Mouse (Mus musculus) splenic B cell, adult 2 months (primary cell): Measurements from ENCODE around the gene Sae1.

ENCODE experiments used
- DNase-seq: peaks from one replicate; pipeline ENCODE4 v3.0.0-alpha.2; 2011; ENCODE audit warnings: low read depth, low spot score
- H3K27me3 ChIP-seq: 2 replicates; pipeline ENCODE4 v1.6.1; 2012; ENCODE audit warnings: mild to moderate bottlenecking, low read length, moderate library complexity, mixed read lengths; ENCODE audit not compliant: control insufficient read depth, poor library complexity, insufficient read depth, severe bottlenecking
- H3K36me3 ChIP-seq: 2 replicates; pipeline ENCODE4 v1.6.1; 2012; ENCODE audit warnings: mild to moderate bottlenecking, low read length, moderate library complexity, mixed read lengths; ENCODE audit not compliant: control insufficient read depth, poor library complexity, insufficient read depth, severe bottlenecking

The Sae1 gene

DNA sequence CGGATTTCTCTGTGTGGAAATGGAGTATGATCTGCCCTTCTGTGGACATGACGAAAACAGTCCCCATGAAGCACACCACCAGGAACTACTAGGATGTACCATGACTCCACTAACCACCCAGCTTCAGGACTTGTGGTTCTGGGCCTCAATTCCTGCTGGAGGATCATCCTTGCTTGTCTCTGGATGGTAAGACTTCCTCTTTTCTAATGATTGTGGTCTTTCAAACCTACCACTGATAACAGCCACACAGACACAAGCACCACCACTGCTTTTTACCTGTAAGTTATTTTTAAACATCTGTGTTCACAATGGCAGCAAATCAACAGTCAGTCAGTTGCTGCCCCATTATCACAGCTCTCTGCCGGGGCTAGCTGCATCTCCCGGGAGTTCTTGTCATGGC, 42.3 kb downstream of the Sae1 start:
- Histone ChIP-seq H3K36me3 (peaks cover 4% of the 10 kb centered on the region; the same call in 1 of the 2 replicates), H3K27me3 (no peaks in the 10 kb centered on the region)
- DNase-seq, result no peak

DNA sequence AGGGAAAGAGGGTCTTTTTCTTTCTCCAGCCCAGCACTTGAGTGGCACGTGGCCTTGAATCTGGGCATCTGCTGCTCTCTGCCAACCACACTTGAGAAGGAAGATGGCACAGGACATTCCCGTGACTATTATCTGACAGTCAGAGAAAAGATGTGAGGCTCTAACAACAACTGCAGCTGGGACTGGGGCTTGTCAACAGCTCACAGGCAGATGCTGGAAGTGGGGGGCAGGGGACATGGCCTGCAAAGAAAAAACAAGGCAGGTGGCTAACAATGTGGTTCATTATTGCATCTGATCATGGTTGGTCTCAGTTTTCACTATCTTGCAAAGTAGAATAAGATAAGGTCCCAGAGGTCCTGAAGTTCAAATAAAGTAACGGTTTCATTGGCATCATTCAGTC, 43.0 kb downstream of the Sae1 start:
- no peaks in the 10 kb centered on the region for H3K27me3 ChIP-seq
- H3K36me3 ChIP-seq, result peaks cover under 1% of the 10 kb centered on the region; the same call in 1 of the 2 replicates
- DNase-seq, result no peak

- DNase-seq, result peak; percentile 30
Observed at GRCm38 (mm10) chr7:16337733-16338132, 49.9 kb downstream of the Sae1 start.

GRCm38 (mm10) chr7:16329146-16329545, 58.5 kb downstream of the Sae1 start:
- no peak for DNase-seq
- H3K36me3 ChIP-seq, result peaks cover 12% of the 10 kb centered on the region
- no peaks in the 10 kb centered on the region for H3K27me3 ChIP-seq

More at GRCm38 (mm10) chr7:16337733-16338132, 49.9 kb downstream of the Sae1 start:
- Histone ChIP-seq H3K27me3 (no peaks in the 10 kb centered on the region), H3K36me3 (peaks cover 4% of the 10 kb centered on the region; the same call in 1 of the 2 replicates)

GRCm38 (mm10) chr7:16326607-16326971, 61.0 kb downstream of the Sae1 start:
- DNase-seq, result no peak
- no peaks in the 10 kb centered on the region for H3K27me3 ChIP-seq
- H3K36me3 ChIP-seq, result peaks cover 12% of the 10 kb centered on the region

DNA sequence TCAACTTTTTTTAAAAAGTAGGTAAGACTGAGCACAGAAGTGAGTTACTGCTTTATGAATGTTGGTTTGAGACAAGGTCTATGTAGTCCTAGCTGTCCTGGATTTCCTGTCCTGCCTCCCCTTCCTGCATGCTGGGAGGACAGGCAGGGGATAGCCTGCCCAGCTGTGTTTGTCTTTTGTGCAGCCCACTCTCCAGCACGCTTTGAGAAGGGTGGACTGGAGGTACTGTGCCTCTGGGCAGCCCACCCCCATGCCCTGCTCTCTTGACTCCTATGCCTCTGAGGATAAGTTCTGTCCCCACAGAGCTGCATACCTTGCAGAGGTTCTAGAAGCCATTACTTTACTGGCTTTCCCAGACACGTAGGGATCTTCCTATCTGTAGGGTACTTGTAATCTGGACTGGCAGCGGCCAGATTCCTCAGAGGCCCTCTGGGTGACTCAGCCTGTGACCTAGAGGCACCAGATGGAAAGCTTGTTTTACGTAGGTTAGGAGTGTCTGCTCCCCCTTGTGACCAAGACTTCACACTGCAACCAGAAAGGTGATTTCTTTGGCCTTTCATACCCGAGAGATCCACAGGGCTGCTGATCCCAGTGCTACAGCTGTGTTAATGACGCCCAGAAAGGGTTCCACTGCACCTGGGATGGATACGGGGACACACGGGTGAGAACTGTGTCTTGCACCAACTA, 61.5 kb downstream of the Sae1 start:
- Histone ChIP-seq H3K27me3 (no peaks in the 10 kb centered on the region), H3K36me3 (peaks cover 12% of the 10 kb centered on the region)
- DNase-seq, result peak; percentile 88

DNA sequence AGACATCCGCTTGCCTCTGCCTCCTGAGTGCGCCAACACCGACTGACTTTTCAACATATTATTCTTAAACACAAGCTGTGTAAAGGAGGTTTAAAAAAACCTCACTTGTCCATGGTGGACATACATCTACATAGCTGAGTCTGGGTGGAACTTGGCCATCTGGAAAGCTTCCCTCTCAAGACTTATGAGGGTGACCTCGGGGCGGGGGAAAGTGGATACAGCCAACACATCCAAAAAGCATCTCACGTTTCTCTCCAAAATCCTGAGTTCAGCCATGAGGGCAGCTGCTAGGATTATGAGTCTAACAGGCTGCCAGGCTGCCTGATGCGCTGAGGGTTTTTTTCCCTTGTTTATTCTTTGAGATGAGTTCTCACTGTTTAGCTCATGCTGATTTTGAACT, 62.9 kb downstream of the Sae1 start:
- Histone ChIP-seq H3K27me3 (no peaks in the 10 kb centered on the region), H3K36me3 (peaks cover 10% of the 10 kb centered on the region)
- no peak for DNase-seq

- Histone ChIP-seq H3K27me3 (no peaks in the 10 kb centered on the region), H3K36me3 (no peaks in the 10 kb centered on the region)
- no peak for DNase-seq
Observed at GRCm38 (mm10) chr7:16320479-16320878, 67.1 kb downstream of the Sae1 start.

- H3K27me3 ChIP-seq, result no peaks in the 10 kb centered on the region
- DNase-seq, result no peak
- H3K36me3 ChIP-seq, result no peaks in the 10 kb centered on the region
Observed at GRCm38 (mm10) chr7:16319216-16319615, 68.4 kb downstream of the Sae1 start.

- no peak for DNase-seq
- Histone ChIP-seq H3K36me3 (no peaks in the 10 kb centered on the region), H3K27me3 (no peaks in the 10 kb centered on the region)
Observed at GRCm38 (mm10) chr7:16317094-16317493, 70.5 kb downstream of the Sae1 start.

DNA sequence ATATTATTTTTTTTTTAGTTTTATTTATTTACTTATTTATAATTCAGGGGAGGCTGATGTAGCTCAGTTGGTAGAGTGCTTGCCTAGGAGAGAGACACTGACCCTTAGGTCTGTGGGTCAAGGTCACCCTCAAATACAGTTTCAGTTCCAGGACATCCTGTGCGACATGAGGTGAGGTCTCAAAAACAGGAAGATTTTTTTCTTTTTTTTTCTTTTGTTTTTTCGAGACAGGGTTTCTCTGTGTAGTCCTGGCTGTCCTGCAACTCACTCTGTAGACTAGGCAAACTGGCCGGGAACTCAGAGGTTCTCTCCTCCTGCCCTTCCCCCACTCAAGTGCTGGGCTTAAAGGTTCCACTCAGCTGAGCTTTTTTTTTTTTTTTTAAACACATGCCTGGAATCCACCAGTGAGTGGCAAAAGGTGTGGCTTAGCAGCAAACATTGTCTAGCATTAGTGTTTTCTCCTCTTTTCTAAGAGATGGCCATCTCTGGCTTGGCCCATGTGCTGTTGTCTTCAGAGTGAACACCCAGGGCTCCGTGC, 72.3 kb downstream of the Sae1 start:
- Histone ChIP-seq H3K27me3 (no peaks in the 10 kb centered on the region), H3K36me3 (no peaks in the 10 kb centered on the region)
- DNase-seq, result no peak

DNA sequence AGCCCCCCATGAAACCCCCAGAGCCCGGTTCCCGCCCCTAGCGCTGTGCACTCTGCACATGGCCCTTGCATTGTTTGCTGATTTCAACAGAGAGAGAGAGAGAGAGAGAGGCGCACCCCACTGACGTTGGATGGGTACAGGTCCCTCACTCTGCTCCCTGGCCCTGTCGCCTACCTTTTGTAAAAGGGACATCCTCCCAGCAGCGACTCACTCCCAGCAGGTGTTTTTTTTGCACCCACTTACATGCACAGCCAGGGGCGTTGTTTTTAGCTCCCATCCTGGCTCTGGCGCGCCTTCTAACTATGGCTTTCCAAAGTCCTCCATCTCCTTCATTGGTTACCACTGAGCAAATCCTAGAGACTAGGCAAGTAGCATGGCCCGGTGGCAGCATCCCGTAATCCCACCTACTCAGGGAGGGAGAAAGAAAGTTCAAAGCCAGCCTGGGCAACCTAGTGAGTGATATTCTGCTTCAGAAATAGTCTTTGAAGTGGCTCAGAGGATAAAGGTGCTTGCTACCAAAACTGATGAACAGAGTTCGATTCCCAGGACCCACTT, 73.3 kb downstream of the Sae1 start:
- DNase-seq, result no peak
- no peaks in the 10 kb centered on the region for H3K36me3 ChIP-seq
- no peaks in the 10 kb centered on the region for H3K27me3 ChIP-seq

GRCm38 (mm10) chr7:16313481-16314220, 74.0 kb downstream of the Sae1 start:
- H3K36me3 ChIP-seq, result no peaks in the 10 kb centered on the region
- no peaks in the 10 kb centered on the region for H3K27me3 ChIP-seq
- DNase-seq, result peak; percentile 73

- Histone ChIP-seq H3K27me3 (no peaks in the 10 kb centered on the region), H3K36me3 (no peaks in the 10 kb centered on the region)
- DNase-seq, result peak; percentile 65
Observed at GRCm38 (mm10) chr7:16312672-16313311, 74.8 kb downstream of the Sae1 start.
